Mouse (Mus musculus) CD4-positive, CD25-positive, alpha-beta regulatory T cell, adult 2 months (primary cell): ENCODE results near the gene Abca9.

Experiments
- DNase-seq: peaks from one replicate; pipeline ENCODE4 v3.0.0-alpha.2; 2012; ENCODE audit warnings: low read depth, low spot score

The Abca9 gene

GRCm38 (mm10) chr11:110061032-110061431 is 107.0 kb downstream of the Abca9 start:
- DNase-seq = no peak

GRCm38 (mm10) chr11:110060127-110060526 is 107.9 kb downstream of the Abca9 start:
- DNase-seq = no peak

- DNase-seq = no peak
These were observed 114.3 kb downstream of the Abca9 start for GRCm38 (mm10) chr11:110053681-110054080.
